Mouse (Mus musculus): ENCODE data around the gene Zc3h18.

GRCm38 (mm10) chr8:122432443-122433268 lies 56.2 kb downstream of the Zc3h18 start, which contains the start of gene Cyba:
- TF ChIP-seq CTCF (IDR thresholded peaks at IDR 0.05) (no peak), EP300 (IDR thresholded peaks at IDR 0.05; ENCODE audit: insufficient read depth, low read depth, low read length) (no peak; the same call in 1 of the 2 replicates), POLR2A (IDR thresholded peaks at IDR 0.05; ENCODE audit: insufficient read depth, low read depth, low read length) (peak; percentile 80)
